Mouse (Mus musculus) 3T3-L1 (cell line): ENCODE results near the gene Myo1d.

Experiments
- DNase-seq: peaks from one replicate; pipeline ENCODE4 v3.0.0-alpha.2; 2015; ENCODE audit warnings: low read depth, low spot score

Myo1d gene

GRCm38 (mm10) chr11:80550264-80550663 lies 229.6 kb downstream of the Myo1d start:
- no peak for DNase-seq

GRCm38 (mm10) chr11:80549854-80550253 lies 230.0 kb downstream of the Myo1d start:
- DNase-seq, result no peak

- DNase-seq, result no peak
Observed at GRCm38 (mm10) chr11:80546233-80546632, 233.6 kb downstream of the Myo1d start.

GRCm38 (mm10) chr11:80539056-80539455 lies 240.8 kb downstream of the Myo1d start:
- DNase-seq, result peak; percentile 93

- DNase-seq, result peak; percentile 31
Observed at GRCm38 (mm10) chr11:80532966-80533365, 246.9 kb downstream of the Myo1d start.

GRCm38 (mm10) chr11:80529149-80529548 lies 250.7 kb downstream of the Myo1d start:
- DNase-seq, result no peak

- no peak for DNase-seq
Observed at GRCm38 (mm10) chr11:80527697-80528096, 252.1 kb downstream of the Myo1d start.

- DNase-seq, result no peak
Observed at GRCm38 (mm10) chr11:80524213-80524612, 255.6 kb downstream of the Myo1d start.

GRCm38 (mm10) chr11:80523410-80523809 lies 256.4 kb downstream of the Myo1d start:
- DNase-seq, result no peak

GRCm38 (mm10) chr11:80522852-80523251 lies 257.0 kb downstream of the Myo1d start:
- DNase-seq, result no peak

GRCm38 (mm10) chr11:80521148-80521547 lies 258.7 kb downstream of the Myo1d start:
- DNase-seq, result no peak

- DNase-seq, result no peak
Observed at GRCm38 (mm10) chr11:80518421-80519367, 261.1 kb downstream of the Myo1d start.

GRCm38 (mm10) chr11:80515895-80516294 lies 263.9 kb downstream of the Myo1d start:
- DNase-seq, result no peak

GRCm38 (mm10) chr11:80515346-80515745 lies 264.5 kb downstream of the Myo1d start:
- DNase-seq, result no peak

- DNase-seq, result peak; percentile 32
Observed at GRCm38 (mm10) chr11:80513796-80514195, 266.0 kb downstream of the Myo1d start.

GRCm38 (mm10) chr11:80512313-80513056 lies 267.3 kb downstream of the Myo1d start:
- DNase-seq, result no peak

GRCm38 (mm10) chr11:80510124-80510523 lies 269.7 kb downstream of the Myo1d start:
- no peak for DNase-seq

- no peak for DNase-seq
Observed at GRCm38 (mm10) chr11:80509176-80509506, 270.7 kb downstream of the Myo1d start.

GRCm38 (mm10) chr11:80508361-80509175 lies 271.3 kb downstream of the Myo1d start:
- no peak for DNase-seq

- DNase-seq, result no peak
Observed at GRCm38 (mm10) chr11:80507791-80508190, 272.0 kb downstream of the Myo1d start.

GRCm38 (mm10) chr11:80506483-80506882 lies 273.3 kb downstream of the Myo1d start:
- no peak for DNase-seq

GRCm38 (mm10) chr11:80505581-80505980 lies 274.2 kb downstream of the Myo1d start:
- DNase-seq, result no peak
